Mouse (Mus musculus) CH12.LX (cell line): ENCODE data around the gene Trim24. TPM values are rescaled to one million over a fixed set of nuclear protein-coding genes. Genes with fewer than 3 reads are reported as not detected.

Source experiments
- DNase-seq: peaks from one replicate; pipeline ENCODE4 v3.0.0-alpha.2; 2013; ENCODE audit errors: extremely low read depth
- H3K27ac ChIP-seq: 2 replicates; pipeline ENCODE4 v1.5.1; 2012; ENCODE audit warnings: low read depth, mild to moderate bottlenecking, control low read depth, moderate library complexity; ENCODE audit not compliant: insufficient read depth
- H3K27me3 ChIP-seq: replicated peaks from 2 replicates; pipeline ENCODE3; 2012; ENCODE audit warnings: inconsistent platforms
- H3K36me3 ChIP-seq, 2 experiments: replicated peaks in 1 of 2; 2 replicates each; pipeline versions ENCODE3 to v1.6.1; 2012; ENCODE audit warnings: inconsistent platforms in 1 of 2, low read length in 1 of 2, mild to moderate bottlenecking in 1 of 2, mixed read lengths in 1 of 2, moderate library complexity in 1 of 2; ENCODE audit not compliant: control insufficient read depth in 1 of 2, insufficient read depth in 1 of 2
- H3K4me1 ChIP-seq, 2 experiments: 2 replicates each; pipeline ENCODE4 v1.6.1; 2012; ENCODE audit warnings: inconsistent platforms in 1 of 2, moderate library complexity in 1 of 2; ENCODE audit not compliant: insufficient read depth in 2 of 2, control insufficient read depth in 1 of 2
- H3K4me2 ChIP-seq: 2 replicates; pipeline ENCODE4 v1.6.1; 2012; ENCODE audit warnings: low read depth, mild to moderate bottlenecking, control low read depth; ENCODE audit not compliant: poor library complexity, insufficient read depth, severe bottlenecking
- H3K4me3 ChIP-seq, 3 experiments: fragments of 150-350 bp in 1 of 3; sonication (generic) in 1 of 3; replicated peaks in 1 of 3; 2 replicates each; pipeline versions ENCODE3 to v1.5.1; 2011 to 2012; ENCODE audit warnings: low read depth in 2 of 3, low read length in 2 of 3, mild to moderate bottlenecking in 2 of 3, moderate library complexity in 2 of 3, control low read depth in 1 of 3, improper control_type of control experiment in 1 of 3, inconsistent platforms in 1 of 3, mixed read lengths in 1 of 3; ENCODE audit not compliant: poor library complexity in 1 of 3
- H3K79me2 ChIP-seq: replicated peaks from 2 replicates; pipeline ENCODE4 v1.6.1; 2012; ENCODE audit warnings: mild to moderate bottlenecking, moderate library complexity; ENCODE audit not compliant: control insufficient read depth, poor library complexity, insufficient read depth, severe bottlenecking; ENCODE audit errors: extremely low read depth
- H3K9ac ChIP-seq: 2 replicates; pipeline ENCODE4 v1.6.1; 2012; ENCODE audit warnings: low read depth, mild to moderate bottlenecking, control low read depth, moderate library complexity; ENCODE audit not compliant: insufficient read depth
- H3K9me3 ChIP-seq: replicated peaks from 2 replicates; pipeline ENCODE3; 2012; ENCODE audit warnings: low read length, inconsistent platforms, mixed read lengths
- CHD2 ChIP-seq: IDR thresholded peaks from 2 replicates; pipeline ENCODE4 v1.6.1; 2011; ENCODE audit warnings: low read length, improper control_type of control experiment
- CTCF ChIP-seq, 2 experiments: IDR thresholded peaks in 1 of 2; conservative IDR thresholded peaks in 1 of 2; 2 replicates each; pipeline ENCODE4 v1.5.1; 2011 to 2012; ENCODE audit warnings: low read depth in 2 of 2, low read length in 2 of 2, improper control_type of control experiment in 1 of 2, inconsistent platforms in 1 of 2, mild to moderate bottlenecking in 1 of 2, moderate library complexity in 1 of 2
- E2F4 ChIP-seq: IDR thresholded peaks from 2 replicates; pipeline ENCODE4 v1.6.1; 2011; ENCODE audit warnings: low read depth, low read length, improper control_type of control experiment; ENCODE audit not compliant: insufficient replicate concordance
- EP300 ChIP-seq: IDR thresholded peaks from 2 replicates; pipeline ENCODE4 v1.6.1; 2011; ENCODE audit warnings: low read length, improper control_type of control experiment
- ETS1 ChIP-seq: conservative IDR thresholded peaks from 2 replicates; pipeline ENCODE4 v1.6.1; 2012; ENCODE audit warnings: low read depth, mild to moderate bottlenecking, inconsistent platforms, low read length, improper control_type of control experiment, moderate library complexity
- GABPA ChIP-seq: IDR thresholded peaks from 2 replicates; pipeline ENCODE4 v1.6.1; 2012; ENCODE audit warnings: low read depth, low read length, improper control_type of control experiment, inconsistent platforms; ENCODE audit not compliant: insufficient replicate concordance
- HCFC1 ChIP-seq: IDR thresholded peaks from 2 replicates; pipeline ENCODE4 v1.6.1; 2012; ENCODE audit warnings: low read depth, mild to moderate bottlenecking, inconsistent platforms, low read length, improper control_type of control experiment
- IRF4 ChIP-seq: IDR thresholded peaks from 2 replicates; pipeline ENCODE4 v1.6.1; 2014; ENCODE audit warnings: low read depth, mild to moderate bottlenecking, inconsistent platforms, low read length, improper control_type of control experiment
- JUN ChIP-seq: IDR thresholded peaks from 2 replicates; pipeline ENCODE4 v1.6.1; 2011; ENCODE audit warnings: low read depth, mild to moderate bottlenecking, low read length, improper control_type of control experiment, moderate library complexity; ENCODE audit not compliant: insufficient read depth
- KAT2A ChIP-seq: IDR thresholded peaks from 2 replicates; pipeline ENCODE4 v1.6.1; 2012; ENCODE audit warnings: low read length, improper control_type of control experiment, inconsistent platforms; ENCODE audit not compliant: insufficient replicate concordance
- MAFK ChIP-seq: IDR thresholded peaks from 2 replicates; pipeline ENCODE4 v1.6.1; 2011; ENCODE audit warnings: low read length, improper control_type of control experiment; ENCODE audit not compliant: insufficient replicate concordance
- MAZ ChIP-seq: IDR thresholded peaks from 2 replicates; pipeline ENCODE4 v1.6.1; 2012; ENCODE audit warnings: low read depth, mild to moderate bottlenecking, inconsistent platforms, low read length, improper control_type of control experiment, moderate library complexity
- MEF2A ChIP-seq: IDR thresholded peaks from 2 replicates; pipeline ENCODE4 v1.6.1; 2014; ENCODE audit warnings: low read depth, mild to moderate bottlenecking, inconsistent platforms, low read length, improper control_type of control experiment, borderline replicate concordance
- MXI1 ChIP-seq: IDR thresholded peaks from 2 replicates; pipeline ENCODE4 v1.6.1; 2011; ENCODE audit warnings: mild to moderate bottlenecking, low read depth, low read length, improper control_type of control experiment
- PAX5 ChIP-seq: IDR thresholded peaks from 2 replicates; pipeline ENCODE4 v1.6.1; 2012; ENCODE audit warnings: low read length, inconsistent platforms, mixed read lengths
- RAD21 ChIP-seq: IDR thresholded peaks from 2 replicates; pipeline ENCODE4 v1.6.1; 2011; ENCODE audit warnings: low read depth, mild to moderate bottlenecking, low read length, improper control_type of control experiment, moderate library complexity
- RCOR1 ChIP-seq: conservative IDR thresholded peaks from 2 replicates; pipeline ENCODE4 v1.6.1; 2012; ENCODE audit warnings: low read depth, mild to moderate bottlenecking, inconsistent platforms, low read length, improper control_type of control experiment
- SMC3 ChIP-seq: IDR thresholded peaks from 2 replicates; pipeline ENCODE4 v1.6.1; 2011; ENCODE audit warnings: low read depth, low read length, improper control_type of control experiment
- TBP ChIP-seq: conservative IDR thresholded peaks from 2 replicates; pipeline ENCODE4 v1.6.1; 2011; ENCODE audit warnings: low read depth, low read length, improper control_type of control experiment
- TCF12 ChIP-seq: IDR thresholded peaks from 2 replicates; pipeline ENCODE4 v1.6.1; 2014; ENCODE audit warnings: low read depth, mild to moderate bottlenecking, inconsistent platforms, low read length, improper control_type of control experiment
- UBTF ChIP-seq: IDR thresholded peaks from 2 replicates; pipeline ENCODE4 v1.6.1; 2012; ENCODE audit warnings: low read depth, mild to moderate bottlenecking, inconsistent platforms, low read length, improper control_type of control experiment, moderate library complexity
- USF1 ChIP-seq: IDR thresholded peaks from 2 replicates; pipeline ENCODE4 v1.6.1; 2014; ENCODE audit warnings: low read depth, mild to moderate bottlenecking, inconsistent platforms, low read length, improper control_type of control experiment
- USF2 ChIP-seq: conservative IDR thresholded peaks from 2 replicates; pipeline ENCODE4 v1.6.1; 2011; ENCODE audit warnings: low read depth, low read length, improper control_type of control experiment
- ZC3H11A ChIP-seq: IDR thresholded peaks from 2 replicates; pipeline ENCODE4 v1.6.1; 2012; ENCODE audit warnings: low read depth, mild to moderate bottlenecking, inconsistent platforms, low read length, improper control_type of control experiment
- ZKSCAN1 ChIP-seq: IDR thresholded peaks from 2 replicates; pipeline ENCODE4 v1.6.1; 2012; ENCODE audit warnings: low read depth, inconsistent platforms, low read length, improper control_type of control experiment, borderline replicate concordance
- ZMIZ1 ChIP-seq: IDR thresholded peaks from 2 replicates; pipeline ENCODE4 v1.6.1; 2012; ENCODE audit warnings: low read depth, mild to moderate bottlenecking, inconsistent platforms, low read length, improper control_type of control experiment
- dilution Hi-C: fragments of 300-500 bp; cut with MboI; formaldehyde crosslinking; loops from 2 replicates; pipeline ENCODE4 v1.14.3; 2020; ENCODE audit warnings: low sequenced_read_pairs; ENCODE audit not compliant: extremely low pct_unique_long_range_greater_than_20kb, extremely low pct_ligation_motif_present
- in situ Hi-C: fragments of 300-500 bp; cut with MboI; formaldehyde crosslinking; loops from 3 replicates; pipeline ENCODE4 v1.14.3; 2019; ENCODE audit warnings: low sequenced_read_pairs, low pct_ligation_motif_present, low pct_unique_long_range_greater_than_20kb, mixed read lengths
- polyA plus RNA-seq: library from polyadenylated mRNA; unstranded; fragments of >175 nt; gene quantifications from 2 replicates; pipeline ENCODE4 v1.2.1, GENCODE M21; 2012; ENCODE audit warnings: low read depth; ENCODE audit not compliant: insufficient read length
- total RNA-seq, 2 experiments: library from RNA; depleted of rRNA; stranded (reverse); fragments of 300-350 nt in 1 of 2; fragments of >200 nt in 1 of 2; gene quantifications; 2 replicates each; pipeline ENCODE4 v1.2.3; 2012 to 2014

Trim24 gene
- total and polyA plus RNA-seq, 3 experiments = 23.7 to 35.7 (median 31.7) TPM

DNA sequence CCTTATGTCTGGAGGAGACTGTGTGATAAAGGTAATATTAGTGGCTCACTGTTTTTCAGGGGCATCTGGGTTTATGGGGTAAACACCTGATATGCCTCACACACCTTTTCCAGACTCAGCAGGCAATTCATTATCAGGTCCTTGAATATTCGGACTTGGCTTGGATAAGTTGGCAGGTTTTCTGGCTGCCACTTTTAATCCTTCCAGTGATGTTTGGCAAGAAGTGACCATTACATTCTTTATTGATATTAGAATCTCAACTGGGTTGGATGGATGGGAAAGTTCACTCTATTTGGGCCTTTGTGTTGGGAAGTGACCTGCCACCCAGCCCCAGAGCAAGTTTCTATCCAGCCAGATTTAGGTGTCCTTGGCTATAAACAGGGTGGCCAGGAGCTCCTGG is 7.6 kb downstream of the Trim24 start:
- H3K79me2 ChIP-seq = peaks cover 81% of the 10 kb centered on the region
- H3K9me3 ChIP-seq = peaks cover 46% of the 10 kb centered on the region
- in situ Hi-C loops = no loop called here
- H3K4me1 ChIP-seq = no peaks in the 10 kb centered on the region
- TF ChIP-seq ETS1 = no peak
- no peak for TF ChIP-seq PAX5
- no peak for TF ChIP-seq EP300
- no peak for TF ChIP-seq MAFK
- TF ChIP-seq USF1 = no peak
- no peak for TF ChIP-seq MAZ
- no peak for TF ChIP-seq CTCF (conservative IDR thresholded peaks at IDR 0.05 in 1 of 2, IDR thresholded peaks at IDR 0.05 in 1 of 2; ENCODE audit: low read depth in 2 of 2, low read length in 2 of 2)
- TF ChIP-seq RAD21 = no peak
- TF ChIP-seq UBTF = no peak
- H3K27me3 ChIP-seq = no peaks in the 10 kb centered on the region
- dilution Hi-C loops = no loop called here
- H3K4me3 ChIP-seq = no peak overlapping the region
- no peak for DNase-seq
- H3K9ac ChIP-seq = no peak overlapping the region
- peaks cover 21 to 66% of the 10 kb centered on the region in 2 experiments for H3K36me3 ChIP-seq
- H3K4me2 ChIP-seq = no peak overlapping the region
- H3K27ac ChIP-seq = no peak overlapping the region

DNA sequence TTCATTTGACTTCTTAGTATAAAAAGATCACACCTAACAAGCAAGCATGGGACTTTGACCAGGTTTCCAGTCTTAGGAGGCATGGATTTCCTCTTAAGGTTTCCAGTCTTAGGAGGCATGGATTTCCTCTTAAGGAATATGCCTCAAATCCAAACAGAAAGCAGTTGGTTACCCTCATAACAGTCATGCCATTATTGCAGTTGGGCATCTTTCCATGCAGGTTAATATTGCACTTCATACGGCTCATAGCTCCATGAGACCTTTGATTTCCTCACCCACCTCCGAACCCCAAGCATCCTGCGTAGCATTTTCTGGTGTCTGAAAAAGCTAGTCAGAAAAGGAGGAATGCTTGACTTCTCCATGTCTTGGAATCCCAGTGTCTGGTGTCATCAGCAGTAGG is 10.0 kb downstream of the Trim24 start:
- H3K36me3 ChIP-seq = peaks cover 21 to 59% of the 10 kb centered on the region in 2 experiments

DNA sequence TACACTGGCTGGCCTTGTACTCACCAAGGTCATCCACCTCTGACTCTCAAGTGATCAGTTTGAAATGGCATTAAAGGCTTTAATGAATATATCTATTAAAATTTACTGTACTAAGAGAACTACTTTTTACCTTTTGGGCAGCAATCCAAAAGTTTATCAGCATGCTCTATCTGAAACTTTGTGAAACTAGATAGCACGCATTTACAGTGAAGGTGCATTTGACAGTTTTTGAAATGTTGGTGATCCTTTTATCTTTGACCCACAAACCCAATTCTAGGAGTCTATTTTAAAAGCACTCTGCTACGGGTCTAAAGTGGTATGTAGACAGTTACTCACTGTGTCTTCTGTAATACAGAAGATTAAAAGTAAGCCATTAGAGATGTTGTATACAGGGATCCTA is 23.0 kb downstream of the Trim24 start:
- H3K9me3 ChIP-seq = peaks cover 8% of the 10 kb centered on the region
- in situ Hi-C loops (no loop called here), dilution Hi-C loops (no loop called here)
- peaks cover 40% of the 10 kb centered on the region for H3K79me2 ChIP-seq
- peaks cover 0 to 10% of the 10 kb centered on the region in 2 experiments for H3K36me3 ChIP-seq
- no peak overlapping the region for H3K4me3 ChIP-seq
- no peak for TF ChIP-seq IRF4
- TF ChIP-seq TBP = no peak
- TF ChIP-seq SMC3 = no peak
- TF ChIP-seq E2F4 = no peak
- TF ChIP-seq TCF12 = no peak
- TF ChIP-seq GABPA = no peak
- no peak for TF ChIP-seq ZMIZ1
- no peak for TF ChIP-seq ZKSCAN1
- no peak for TF ChIP-seq ETS1
- TF ChIP-seq CHD2 = no peak
- TF ChIP-seq KAT2A = no peak
- TF ChIP-seq JUN = no peak
- TF ChIP-seq ZC3H11A = no peak
- TF ChIP-seq MEF2A = no peak
- no peak for TF ChIP-seq PAX5
- TF ChIP-seq HCFC1 = no peak
- TF ChIP-seq, all 38 proteins: peak for 0
- DNase-seq = no peak
- no peaks in the 10 kb centered on the region for H3K27me3 ChIP-seq
- no peak overlapping the region for H3K27ac ChIP-seq
- peaks cover 4 to 17% of the 10 kb centered on the region in 2 experiments for H3K4me1 ChIP-seq
- no peak overlapping the region for H3K4me2 ChIP-seq
- no peak overlapping the region for H3K9ac ChIP-seq

More for the DNA sequence above, 10.0 kb downstream of the Trim24 start:
- in situ Hi-C loops (no loop called here), dilution Hi-C loops (no loop called here)
- peaks cover 25% of the 10 kb centered on the region for H3K9me3 ChIP-seq
- H3K79me2 ChIP-seq = peaks cover 61% of the 10 kb centered on the region
- H3K4me1 ChIP-seq = no peaks in the 10 kb centered on the region
- DNase-seq = no peak
- TF ChIP-seq MXI1 (no peak), CHD2 (no peak), USF2 (no peak), RCOR1 (no peak), GABPA (no peak), JUN (no peak)
- H3K4me3 ChIP-seq = no peak overlapping the region
- no peaks in the 10 kb centered on the region for H3K27me3 ChIP-seq
- no peak overlapping the region for H3K9ac ChIP-seq
- H3K27ac ChIP-seq = no peak overlapping the region
- no peak overlapping the region for H3K4me2 ChIP-seq
